Mouse (Mus musculus) kidney, embryonic 14.5 days (tissue): ENCODE results near the gene Igfn1. TPM values are rescaled to one million over a fixed set of nuclear protein-coding genes. Genes with fewer than 3 reads are reported as not detected.

Source experiments
- ATAC-seq: fragments of 200-750 bp; cut with Nextera tagmentation; 2 replicates; pipeline ENCODE4 v1.8.0; 2017; ENCODE audit warnings: moderate number of reproducible peaks, mild to moderate bottlenecking, moderate TSS enrichment, moderate library complexity; ENCODE audit not compliant: low FRiP score, low TSS enrichment
- H3K27ac ChIP-seq: fragments of 300-500 bp; sonication (generic); 2 replicates; pipeline ENCODE4 v1.5.1; 2014; ENCODE audit warnings: low read depth, mild to moderate bottlenecking, low read length, moderate library complexity, mixed read lengths
- H3K27me3 ChIP-seq: fragments of 300-500 bp; sonication (generic); 2 replicates; pipeline ENCODE4 v1.6.1; 2014; ENCODE audit warnings: mild to moderate bottlenecking, low read length; ENCODE audit not compliant: control insufficient read depth, insufficient read depth
- H3K36me3 ChIP-seq: fragments of 300-500 bp; sonication (generic); 2 replicates; pipeline ENCODE4 v1.6.1; 2014; ENCODE audit warnings: low read length, mixed read lengths; ENCODE audit not compliant: control insufficient read depth, insufficient read depth
- H3K4me1 ChIP-seq: fragments of 300-500 bp; sonication (generic); 2 replicates; pipeline ENCODE4 v1.6.1; 2014; ENCODE audit warnings: low read length, mixed read lengths; ENCODE audit not compliant: control insufficient read depth, insufficient read depth
- H3K4me2 ChIP-seq: fragments of 300-500 bp; sonication (generic); replicated peaks from 2 replicates; pipeline ENCODE4 v1.6.1; 2014; ENCODE audit warnings: low read depth, mild to moderate bottlenecking, low read length
- H3K4me3 ChIP-seq: fragments of 300-500 bp; sonication (generic); 2 replicates; pipeline ENCODE4 v1.5.1; 2014; ENCODE audit warnings: mild to moderate bottlenecking, low read length
- H3K9ac ChIP-seq: fragments of 300-500 bp; sonication (generic); 2 replicates; pipeline ENCODE4 v1.6.1; 2014; ENCODE audit warnings: low read depth, mild to moderate bottlenecking, low read length, moderate library complexity
- H3K9me3 ChIP-seq: fragments of 300-500 bp; sonication (generic); 2 replicates; pipeline ENCODE4 v1.6.1; 2016; ENCODE audit warnings: low read length; ENCODE audit not compliant: control insufficient read depth
- WGBS: fragments of 180-500 bp; shearing (Covaris S2); extraction: QIAGEN DNeasy Blood & Tissue Kit; methylation state at CpG from one replicate; pipeline ENCODE4 v1.1.7; 2014; 5-methylcytosine and 5-hydroxymethylcytosine counted together
- polyA plus RNA-seq: library from polyadenylated mRNA; unstranded; fragments of >200 nt; fragmentation: Nextera tagmentation; extraction: Ambion mirVana; gene quantifications from 2 replicates; pipeline ENCODE4 v1.2.1, GENCODE M21; 2014

Gene Igfn1
- polyA plus RNA-seq, 1 experiment from 2014 or later, result not detected

DNA sequence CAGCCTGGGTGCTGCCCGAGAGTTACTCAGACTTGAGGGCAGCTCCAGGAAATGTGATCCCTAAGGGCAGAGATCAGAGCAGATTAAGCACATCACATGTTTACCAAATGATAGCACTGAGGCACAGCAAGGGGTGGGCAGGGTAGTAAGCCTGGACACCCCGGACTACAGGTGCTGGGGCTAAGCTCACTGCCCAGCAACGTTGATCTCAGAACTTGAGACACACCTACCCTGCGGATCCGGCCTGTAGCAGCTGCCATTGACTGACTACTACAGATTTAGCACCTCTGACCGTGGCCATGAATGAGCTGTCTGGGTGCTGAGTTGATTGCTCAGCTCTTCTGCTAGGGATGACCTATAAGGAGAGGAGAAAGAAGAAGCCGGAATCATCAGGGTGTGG, 8.6 kb downstream of the Igfn1 start:
- H3K36me3 ChIP-seq, result no peaks in the 10 kb centered on the region
- H3K4me3 ChIP-seq, result no peak overlapping the region
- ATAC-seq, result 0 out of 2 replicates have a peak, but pooled peaks have one; percentile 35
- 36% methylated on average over 7 of the region's 7 CpGs for WGBS
- H3K4me1 ChIP-seq, result no peaks in the 10 kb centered on the region
- H3K27ac ChIP-seq, result no peak overlapping the region
- no peak overlapping the region for H3K9ac ChIP-seq
- H3K9me3 ChIP-seq, result no peaks in the 10 kb centered on the region
- H3K27me3 ChIP-seq, result no peaks in the 10 kb centered on the region
- no peak overlapping the region for H3K4me2 ChIP-seq

DNA sequence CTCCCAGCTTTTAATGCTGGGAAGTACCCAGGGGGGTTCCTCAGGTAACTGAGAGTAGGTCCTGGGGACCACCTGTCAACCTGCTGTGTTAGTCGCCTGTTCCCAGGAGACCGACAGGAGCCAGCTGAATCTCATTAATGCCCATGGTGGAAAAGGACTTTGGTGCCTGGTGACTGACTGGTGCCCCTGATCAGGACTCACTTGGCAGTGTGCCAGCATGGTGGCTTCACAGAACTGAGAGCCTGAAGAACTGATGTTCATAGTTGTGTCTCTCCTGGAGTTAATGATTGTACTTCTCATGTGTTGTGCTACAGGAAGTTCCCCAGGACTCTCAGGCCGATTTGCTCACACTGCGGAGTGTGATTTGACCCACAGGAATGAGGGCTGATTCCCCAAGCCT, 12.7 kb downstream of the Igfn1 start:
- ATAC-seq, result no peak
- no peak overlapping the region for H3K27ac ChIP-seq
- 80% methylated on average over 4 of the region's 4 CpGs for WGBS
- no peak overlapping the region for H3K4me2 ChIP-seq
- no peak overlapping the region for H3K4me3 ChIP-seq
- H3K36me3 ChIP-seq, result no peaks in the 10 kb centered on the region
- H3K9me3 ChIP-seq, result no peaks in the 10 kb centered on the region
- H3K27me3 ChIP-seq, result no peaks in the 10 kb centered on the region
- no peaks in the 10 kb centered on the region for H3K4me1 ChIP-seq
- H3K9ac ChIP-seq, result no peak overlapping the region

- no peaks in the 10 kb centered on the region for H3K4me1 ChIP-seq
- H3K27ac ChIP-seq, result no peak overlapping the region
- no peaks in the 10 kb centered on the region for H3K9me3 ChIP-seq
- no peak overlapping the region for H3K9ac ChIP-seq
- H3K27me3 ChIP-seq, result no peaks in the 10 kb centered on the region
- no peak overlapping the region for H3K4me3 ChIP-seq
- H3K4me2 ChIP-seq, result no peak overlapping the region
- no peak for ATAC-seq
- no peaks in the 10 kb centered on the region for H3K36me3 ChIP-seq
Observed at GRCm38 (mm10) chr1:135989876-135990275, 16.3 kb downstream of the Igfn1 start.

GRCm38 (mm10) chr1:135984105-135984504, 22.0 kb downstream of the Igfn1 start:
- Histone ChIP-seq H3K27ac (no peak overlapping the region), H3K9ac (no peak overlapping the region), H3K4me3 (no peak overlapping the region), H3K4me1 (no peaks in the 10 kb centered on the region), H3K27me3 (no peaks in the 10 kb centered on the region), H3K36me3 (no peaks in the 10 kb centered on the region), H3K4me2 (no peak overlapping the region), H3K9me3 (no peaks in the 10 kb centered on the region)
- no peak for ATAC-seq
- 24% methylated on average over 5 of the region's 5 CpGs for WGBS

- Histone ChIP-seq H3K9ac (no peak overlapping the region), H3K9me3 (no peaks in the 10 kb centered on the region), H3K4me2 (no peak overlapping the region), H3K27ac (no peak overlapping the region), H3K4me3 (no peak overlapping the region), H3K36me3 (no peaks in the 10 kb centered on the region), H3K27me3 (no peaks in the 10 kb centered on the region), H3K4me1 (no peaks in the 10 kb centered on the region)
- ATAC-seq, result no peak
- 82% methylated on average over 3 of the region's 3 CpGs for WGBS
Observed at GRCm38 (mm10) chr1:135972576-135972975, 33.6 kb downstream of the Igfn1 start.

DNA sequence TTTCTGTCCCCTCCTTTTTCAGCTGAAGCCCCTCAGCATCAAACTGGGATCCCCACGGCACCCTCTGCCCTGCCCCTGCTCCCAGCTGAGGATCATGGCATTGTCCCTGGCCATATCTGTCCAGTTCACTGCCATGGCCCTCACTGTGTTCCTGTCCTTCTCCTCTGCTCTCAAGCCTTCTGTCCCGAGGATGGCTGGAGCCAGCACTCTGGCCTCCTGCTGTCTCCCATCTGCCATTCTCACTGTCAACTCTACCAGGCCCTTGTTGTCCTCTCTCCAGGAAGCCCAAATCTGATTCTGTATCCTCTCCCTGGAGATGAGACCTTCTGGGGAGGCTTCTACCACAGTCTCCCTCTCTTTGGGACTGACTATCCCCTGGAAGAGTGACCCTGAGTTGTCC, 35.7 kb downstream of the Igfn1 start:
- WGBS, result 38% methylated on average over 2 of the region's 2 CpGs
- H3K4me1 ChIP-seq, result no peaks in the 10 kb centered on the region
- no peaks in the 10 kb centered on the region for H3K9me3 ChIP-seq
- H3K27ac ChIP-seq, result no peak overlapping the region
- no peaks in the 10 kb centered on the region for H3K36me3 ChIP-seq
- no peak overlapping the region for H3K4me3 ChIP-seq
- ATAC-seq, result no peak; the same call in 1 of the 2 replicates
- no peak overlapping the region for H3K4me2 ChIP-seq
- H3K9ac ChIP-seq, result no peak overlapping the region
- no peaks in the 10 kb centered on the region for H3K27me3 ChIP-seq

- Histone ChIP-seq H3K27ac (no peak overlapping the region), H3K9ac (no peak overlapping the region), H3K4me2 (no peak overlapping the region), H3K4me3 (no peak overlapping the region), H3K36me3 (no peaks in the 10 kb centered on the region), H3K9me3 (no peaks in the 10 kb centered on the region), H3K27me3 (no peaks in the 10 kb centered on the region), H3K4me1 (no peaks in the 10 kb centered on the region)
- ATAC-seq, result no peak
- 69% methylated on average over 4 of the region's 4 CpGs for WGBS
Observed at GRCm38 (mm10) chr1:135967739-135968138, 38.4 kb downstream of the Igfn1 start.

- Histone ChIP-seq H3K36me3 (no peaks in the 10 kb centered on the region), H3K9ac (no peak overlapping the region), H3K27me3 (no peaks in the 10 kb centered on the region), H3K9me3 (no peaks in the 10 kb centered on the region), H3K27ac (no peak overlapping the region), H3K4me3 (no peak overlapping the region), H3K4me2 (no peak overlapping the region), H3K4me1 (no peaks in the 10 kb centered on the region)
- 48% methylated on average over 11 of the region's 11 CpGs for WGBS
- ATAC-seq, result peak; percentile 59; the same call in 1 of the 2 replicates
Observed at GRCm38 (mm10) chr1:135964561-135964960, 41.6 kb downstream of the Igfn1 start.

GRCm38 (mm10) chr1:135963177-135963576, 43.0 kb downstream of the Igfn1 start:
- no peak for ATAC-seq
- Histone ChIP-seq H3K27me3 (no peaks in the 10 kb centered on the region), H3K4me3 (no peak overlapping the region), H3K9me3 (no peaks in the 10 kb centered on the region), H3K9ac (no peak overlapping the region), H3K4me1 (no peaks in the 10 kb centered on the region), H3K36me3 (no peaks in the 10 kb centered on the region), H3K4me2 (no peak overlapping the region), H3K27ac (no peak overlapping the region)
- 64% methylated on average over 5 of the region's 5 CpGs for WGBS
